Mouse (Mus musculus): ENCODE results near the gene Ngrn.

GRCm38 (mm10) chr7:80232489-80233029 lies 28.5 kb upstream of the Ngrn start, which contains the start of the genes Cib1 and Gdpgp1:
- TF ChIP-seq CTCF (IDR thresholded peaks at IDR 0.05; ENCODE audit: extremely low read depth, insufficient read depth, low read length) (no peak), POLR2A (IDR thresholded peaks at IDR 0.05; ENCODE audit: extremely low read depth, insufficient read depth, low read length) (peak; percentile 94)

Measured in cortical plate, adult 2 months (tissue).